Mouse (Mus musculus): ENCODE measurements around the gene Camkmt. TPM values are rescaled to one million over a fixed set of nuclear protein-coding genes. Genes with fewer than 3 reads are reported as not detected.

Camkmt gene
- total RNA-seq, 2 experiments from 2014 or later = 2.2 to 3.3 TPM

GRCm38 (mm10) chr17:85495012-85495754 lies 404.8 kb downstream of the Camkmt start:
- no peak for DNase-seq

- no peak for DNase-seq
Measured at GRCm38 (mm10) chr17:85495871-85496270, 405.5 kb downstream of the Camkmt start.

DNA sequence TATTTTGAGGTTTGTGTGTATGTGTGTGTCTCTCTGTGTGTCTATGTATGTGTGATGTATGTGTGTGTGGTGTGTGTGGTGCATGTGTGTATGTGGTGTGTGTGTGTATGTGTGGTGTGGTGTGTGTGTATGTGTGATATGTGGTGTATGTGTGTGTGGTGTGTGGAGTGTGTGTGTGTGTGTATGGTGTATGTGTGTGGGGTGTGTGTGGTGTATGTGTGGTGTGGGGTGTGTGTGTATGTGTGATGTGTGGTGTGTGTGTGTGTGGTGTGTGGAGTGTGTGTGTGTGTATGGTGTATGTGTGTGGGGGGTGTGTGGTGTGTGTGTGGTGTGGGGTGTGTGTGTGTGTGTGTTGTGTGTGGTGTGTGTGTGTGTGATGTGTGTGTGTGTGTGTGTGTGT lies 414.5 kb downstream of the Camkmt start:
- DNase-seq = no peak

DNA sequence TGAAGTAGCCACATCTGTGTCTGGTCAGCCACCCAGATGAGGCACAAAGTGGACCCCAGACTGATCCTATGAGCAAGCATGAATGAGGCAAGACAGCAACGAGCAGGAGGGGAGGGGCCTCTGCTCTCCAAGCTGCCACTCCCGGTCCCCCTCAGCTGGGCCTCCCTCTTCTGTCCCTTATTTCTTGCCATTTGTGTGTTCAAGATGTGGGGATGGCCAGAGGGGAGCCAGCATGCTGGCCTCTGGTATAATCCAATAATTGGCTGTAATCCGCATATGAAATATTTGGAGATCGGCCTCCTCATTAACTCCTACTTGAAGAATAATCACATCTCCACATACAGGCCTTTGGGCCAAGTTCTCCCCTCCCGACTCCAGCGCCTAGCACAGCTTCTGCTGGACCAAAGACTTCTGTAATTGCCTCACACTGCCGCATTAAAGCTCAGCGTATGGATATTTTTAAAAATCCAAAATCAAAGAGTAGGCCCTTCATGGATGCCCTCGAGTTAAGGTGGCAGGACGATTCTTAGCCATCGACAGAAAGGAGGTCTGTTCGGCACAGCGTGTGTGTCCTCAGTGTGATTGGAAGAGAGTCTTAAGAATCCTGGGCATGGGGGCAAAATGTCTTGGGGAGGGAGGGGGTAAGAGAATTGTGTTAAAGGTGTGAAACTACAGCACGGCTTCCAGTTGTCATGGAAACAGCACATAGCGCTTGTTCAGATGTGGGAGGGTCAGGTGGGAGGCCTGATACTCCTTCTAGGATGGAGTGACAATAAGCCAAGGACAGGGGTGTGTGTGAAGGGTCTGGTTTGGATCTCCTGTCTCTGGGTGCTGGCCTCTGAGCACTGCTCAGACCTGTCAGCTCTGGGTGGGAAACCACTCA lies 416.1 kb downstream of the Camkmt start:
- DNase-seq = no peak

- DNase-seq = no peak
Measured at GRCm38 (mm10) chr17:85507089-85507460, 416.7 kb downstream of the Camkmt start.

Other genes with a start within 250 kb of the Camkmt start
- 100 to 1,000 TPM; 123 to 129 TPM for gene Ppm1b, start 133.8 kb upstream of the Camkmt start, total RNA-seq (2021)
- not detected for gene Slc3a1, start 62.2 kb upstream of the Camkmt start, total RNA-seq (2021)
- 100 to 1,000 TPM; 115 to 119 TPM for gene Prepl, start 311 bp upstream of the Camkmt start, total RNA-seq (2021)